Mouse (Mus musculus) urinary bladder, adult 2 months (tissue): ENCODE data around the gene Bbx. TPM values are rescaled to one million over a fixed set of nuclear protein-coding genes. Genes with fewer than 3 reads are reported as not detected.

ENCODE experiments used
- DNase-seq: peaks from one replicate; pipeline ENCODE4 v3.0.0; 2022; ENCODE audit warnings: low spot score
- polyA plus RNA-seq: library from polyadenylated mRNA; depleted of rRNA; stranded (reverse); fragments of >200 nt; gene quantifications from 2 replicates; pipeline ENCODE4 v1.2.3, GENCODE M21; 2012; rRNA removed

The Bbx gene
- polyA plus RNA-seq, 1 experiment, result 16.9 TPM

DNA sequence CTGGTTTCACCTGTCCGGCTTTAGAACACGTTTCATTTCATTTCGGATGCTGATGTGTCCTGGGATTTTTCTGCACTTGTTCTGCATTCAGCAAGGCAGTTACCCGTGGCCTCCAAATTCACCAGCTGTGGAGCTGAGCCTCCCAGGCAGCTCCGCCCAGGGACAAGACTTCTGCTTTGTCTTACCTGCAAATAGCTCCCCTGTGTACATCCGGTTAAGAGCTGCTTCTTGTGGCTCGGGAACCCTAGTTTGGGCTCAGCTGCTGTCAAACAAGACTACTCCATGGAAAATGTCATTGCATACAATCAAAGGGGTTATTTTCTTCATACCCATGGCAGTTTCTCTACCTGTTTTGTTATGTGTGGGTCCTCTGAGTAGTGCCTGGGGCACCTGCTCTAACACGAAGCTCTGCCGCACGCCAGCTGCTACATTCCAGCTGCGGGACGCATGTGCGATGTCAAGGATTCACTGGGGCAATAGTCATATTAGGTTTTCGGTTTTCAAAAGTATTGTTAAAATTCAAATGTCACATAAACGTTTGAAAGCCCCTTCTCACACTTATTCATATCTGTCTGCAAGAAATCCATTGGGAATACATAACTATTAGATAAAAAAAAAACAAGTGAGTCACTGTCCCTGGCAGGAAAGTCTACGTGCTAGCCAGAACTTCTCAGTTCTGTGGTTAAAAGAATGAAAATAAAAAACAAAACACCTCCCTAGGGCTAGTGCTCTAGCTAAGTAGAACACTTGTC lies 264.8 kb downstream of the Bbx start:
- no peak for DNase-seq

DNA sequence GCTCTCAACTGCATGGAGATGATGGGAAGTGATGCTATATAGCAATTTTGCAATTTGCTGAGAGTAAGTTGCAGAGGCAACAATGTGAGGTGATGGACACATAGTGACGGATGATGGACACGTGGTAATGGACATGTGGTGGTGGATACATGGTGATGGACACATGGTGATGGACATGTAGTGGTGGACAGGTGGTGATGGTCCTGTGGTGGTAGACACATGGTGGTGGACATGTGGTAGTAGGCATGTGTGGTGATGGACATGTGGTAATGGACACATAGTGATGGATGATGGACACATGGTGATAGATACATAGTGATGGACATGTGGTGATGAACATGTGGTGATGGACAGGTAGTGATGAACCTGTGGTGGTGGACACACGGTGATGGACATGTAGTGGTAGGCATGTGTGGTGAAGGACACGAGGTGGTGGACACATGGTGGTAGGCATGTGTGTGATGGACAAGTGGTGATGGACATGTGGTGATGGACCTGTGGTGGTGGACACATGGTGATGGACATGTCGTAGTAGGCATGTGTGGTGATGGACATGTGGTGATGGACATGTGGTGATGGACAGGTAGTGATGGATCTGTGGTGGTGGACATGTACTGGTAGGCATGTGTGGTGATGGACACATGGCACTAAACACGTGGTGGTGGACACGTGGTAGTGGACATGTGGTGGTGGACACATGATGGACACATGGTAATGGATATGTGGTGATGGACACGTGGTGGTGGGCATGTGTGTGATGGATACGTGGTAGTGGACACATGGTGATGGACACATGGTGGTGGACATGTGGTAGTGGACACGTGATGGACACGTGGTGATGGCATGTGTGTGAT lies 271.5 kb downstream of the Bbx start:
- no peak for DNase-seq

DNA sequence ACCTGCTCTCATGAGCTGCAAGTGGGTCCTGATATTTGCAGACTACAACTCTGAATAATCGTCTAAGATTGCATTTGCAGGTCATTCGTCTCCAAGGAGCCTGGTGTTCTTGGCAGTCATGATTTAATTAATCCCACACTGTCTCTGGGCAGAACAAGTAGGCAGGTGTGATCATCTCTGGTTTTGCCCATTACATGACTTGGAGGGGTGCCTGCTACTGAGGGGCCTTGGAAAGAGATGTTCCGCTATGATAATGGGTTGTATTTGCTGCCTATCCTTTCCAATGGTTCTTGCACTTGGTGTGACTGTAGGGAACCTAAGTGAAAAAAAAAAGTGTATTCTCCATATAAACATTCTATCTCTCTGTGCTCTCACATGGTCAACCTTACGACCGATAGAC lies 273.6 kb downstream of the Bbx start:
- DNase-seq, result no peak

DNA sequence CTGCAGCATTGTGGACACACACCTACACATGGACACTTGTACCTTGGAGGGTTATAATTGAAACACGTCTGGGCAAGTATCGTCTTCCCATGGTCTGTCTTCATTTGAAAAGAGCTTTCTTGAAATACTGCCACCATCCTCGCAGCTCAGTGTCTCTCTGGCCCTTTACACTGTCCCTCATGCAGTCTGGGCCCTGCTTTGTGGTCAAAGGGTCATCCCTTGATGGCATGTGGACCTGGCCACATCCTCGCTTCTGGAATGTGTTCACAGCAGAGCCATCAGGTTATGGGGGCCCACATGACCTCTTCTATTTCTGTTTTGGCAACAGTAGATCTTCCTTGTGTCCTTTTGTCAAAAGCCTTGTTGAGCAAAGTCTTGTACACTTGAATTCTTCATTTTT lies 282.6 kb downstream of the Bbx start:
- no peak for DNase-seq

DNA sequence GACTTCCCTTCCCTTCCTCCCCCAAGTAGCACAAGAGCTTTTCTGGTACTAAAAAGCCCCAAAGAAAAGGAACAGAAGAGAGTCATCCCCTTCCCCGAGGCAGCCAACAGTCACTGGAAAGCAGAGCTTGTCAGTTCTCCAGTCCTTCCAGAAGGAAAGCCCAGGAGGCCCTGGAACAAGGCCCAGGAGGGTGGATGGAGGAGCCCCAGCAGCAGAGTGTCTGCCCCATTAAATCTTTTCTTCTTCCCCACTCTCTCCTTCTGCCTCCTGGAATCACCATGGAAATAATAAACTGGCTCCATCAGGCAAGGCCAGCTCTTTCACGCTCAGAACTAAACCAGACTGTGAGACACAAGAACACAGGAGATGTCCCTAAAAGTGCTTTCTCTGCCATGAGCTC lies 284.3 kb downstream of the Bbx start:
- DNase-seq, result no peak

Other genes with a start within 250 kb of the Bbx start
- gene Ccdc54, start 158.8 kb upstream of the Bbx start, polyA plus RNA-seq, result not detected in 2 replicates